Comparison of ENCODE assay signal across 23 mouse cellular contexts in genomic region chr13:45863779-45864178, GRCm38 (mm10).
A peak's percentile ranks its signal among the peaks of the same experiment; 100 is the strongest.
DNase-seq lines count a peak whose midpoint lies in the region; ATAC-seq and TF ChIP-seq lines count a peak whose summit lies in the region.
"Had no signal": no experiment of that assay in that cellular context is flagged by ENCODE, and none has a peak within 500 bp of the region (broad histone marks: within the 10 kb centered on the region; RNA-seq: fewer than 3 reads in every experiment).

No protein-coding gene starts in this region.

- H3K4me3 ChIP-seq in ES-E14 (ENCODE audit: insufficient read depth in 1 of 2, low read depth in 1 of 2, low read length in 2 of 2, poor library complexity in 1 of 2, severe bottlenecking in 1 of 2) = no peak overlapping the region
- H3K4me3 ChIP-seq: forebrain, embryonic 10.5 days; forebrain, embryonic 13.5 days; gastrocnemius, adult 2 months; hindbrain, embryonic 10.5 days; hindbrain, embryonic 13.5 days had no signal

- no peaks in the 10 kb centered on the region for H3K36me3 ChIP-seq in ES-E14 (ENCODE audit: control insufficient read depth, insufficient read depth, low read length, poor library complexity, severe bottlenecking)
- H3K36me3 ChIP-seq: forebrain, embryonic 10.5 days; hindbrain, embryonic 10.5 days; hindbrain, embryonic 13.5 days had no signal

- peak; percentile 74 for ATAC-seq in inflammation-experienced regulatory T-cells, adult 6 months
- no peak for ATAC-seq in megakaryocyte, adult 5-6 weeks (ENCODE audit: poor library complexity, severe bottlenecking)
- ATAC-seq: forebrain, embryonic 13.5 days; forebrain, postnatal 0 days; hindbrain, embryonic 16.5 days; intestine, postnatal 0 days; Patski had no signal

- no peak overlapping the region for H3K27ac ChIP-seq in ES-E14 (ENCODE audit: insufficient read depth, low read depth, low read length, poor library complexity, severe bottlenecking)
- H3K27ac ChIP-seq: forebrain, embryonic 10.5 days; forebrain, embryonic 13.5 days; gastrocnemius, adult 2 months; hindbrain, embryonic 10.5 days; hindbrain, embryonic 13.5 days had no signal

- H3K9me3 ChIP-seq in ES-E14 (ENCODE audit: control insufficient read depth, insufficient read depth, low read depth, low read length) = no peaks in the 10 kb centered on the region
- H3K9me3 ChIP-seq: forebrain, embryonic 10.5 days; forebrain, embryonic 13.5 days; hindbrain, embryonic 10.5 days; hindbrain, embryonic 13.5 days had no signal

- in situ Hi-C loops in ES-E14 (cut with MboI; ENCODE audit: low sequenced_read_pairs in 2 of 2, unreplicated experiment in 2 of 2) = no loop called here

- no peaks in the 10 kb centered on the region for H3K4me1 ChIP-seq in ES-E14 (ENCODE audit: control insufficient read depth in 2 of 2, insufficient read depth in 2 of 2, low read length in 2 of 2, poor library complexity in 1 of 2)

- no peak overlapping the region for H3K9ac ChIP-seq in ES-E14 (ENCODE audit: insufficient read depth, low read depth, low read length, poor library complexity, severe bottlenecking)
- H3K9ac ChIP-seq: forebrain, embryonic 13.5 days; forebrain, postnatal 0 days; hindbrain, embryonic 13.5 days had no signal

- DNase-seq in adrenal gland, adult 8-10 months = peak; percentile 33
- DNase-seq in adrenal gland, adult 2 months = no peak
- DNase-seq in CD4-positive, CD25-positive, alpha-beta regulatory T cell, adult 2 months (ENCODE audit: low read depth, low spot score) = peak; percentile 41
- no peak for DNase-seq in ES-E14 (ENCODE audit: low read depth, low spot score)
- no peak for DNase-seq in kidney, postnatal 25 days
- DNase-seq: B cell, adult 2 months; cerebellum, adult 11 months; cerebellum, adult 2 months; cerebellum, postnatal 14 days; forebrain, postnatal 0 days; gastrocnemius, adult 2 months; gastrocnemius, postnatal 14 days; heart, adult 11 months; kidney, adult 2 months had no signal

TF ChIP-seq in ES-E14, 5 proteins besides CTCF, POLR2A, EP300 and RAD21:
- TF ChIP-seq MAFK (IDR thresholded peaks at IDR 0.05; ENCODE audit: insufficient read depth, low read depth, low read length) (peak; percentile 40; the same call in 1 of the 2 replicates), HCFC1 (IDR thresholded peaks at IDR 0.05; ENCODE audit: borderline replicate concordance, insufficient read depth, low read length) (no peak)

Comparison
In these comparisons a context has a peak if more than half of its experiments do, and no peak if none do; other contexts are left out.
1. DNase-seq: peak in adrenal gland, adult 8-10 months (single experiment) and CD4-positive, CD25-positive, alpha-beta regulatory T cell, adult 2 months (single experiment); none in adrenal gland, adult 2 months (single experiment), ES-E14 (single experiment) and kidney, postnatal 25 days (0 of 2).